Mouse (Mus musculus): Measurements from ENCODE around the gene Aaas.
"Not testable (repeated sequence)": the region's sequence is repeated elsewhere in the genome, so short reads cannot be mapped to it uniquely, and the experiment has no call there.

The Aaas gene

GRCm38 (mm10) chr15:102356501-102357325 is 6.1 kb upstream of the Aaas start:
- DNase-seq (ENCODE audit: extremely low read depth, low read depth, low spot score), result no peak

GRCm38 (mm10) chr15:102355871-102356441 is 5.4 kb upstream of the Aaas start:
- DNase-seq (ENCODE audit: extremely low read depth, low read depth, low spot score), result no peak

GRCm38 (mm10) chr15:102355134-102355870 is 4.7 kb upstream of the Aaas start:
- no peak for DNase-seq (ENCODE audit: extremely low read depth, low read depth, low spot score)

GRCm38 (mm10) chr15:102353986-102354385 is 3.4 kb upstream of the Aaas start:
- DNase-seq (ENCODE audit: extremely low read depth, low read depth, low spot score), result no peak

- DNase-seq (ENCODE audit: extremely low read depth, low read depth, low spot score), result no peak
Observed at GRCm38 (mm10) chr15:102352177-102352576, 1.6 kb upstream of the Aaas start.

GRCm38 (mm10) chr15:102350942-102351291 is 346 bp upstream of the Aaas start:
- DNase-seq (ENCODE audit: extremely low read depth, low read depth, low spot score), result no peak

GRCm38 (mm10) chr15:102346444-102346843 is 4.1 kb downstream of the Aaas start:
- no peak for DNase-seq (ENCODE audit: extremely low read depth, low read depth, low spot score)

- DNase-seq (ENCODE audit: extremely low read depth, low read depth, low spot score), result no peak
Observed at GRCm38 (mm10) chr15:102344490-102344889, 6.1 kb downstream of the Aaas start.

GRCm38 (mm10) chr15:102341580-102341979 is 9.0 kb downstream of the Aaas start:
- no peak for DNase-seq (ENCODE audit: extremely low read depth, low read depth, low spot score)

- DNase-seq (ENCODE audit: extremely low read depth, low read depth, low spot score), result no peak
Observed at GRCm38 (mm10) chr15:102339612-102340011, 11.0 kb downstream of the Aaas start.

GRCm38 (mm10) chr15:102336946-102337345 is 13.6 kb downstream of the Aaas start:
- DNase-seq (ENCODE audit: extremely low read depth, low read depth, low spot score), result no peak

- DNase-seq (ENCODE audit: extremely low read depth, low read depth, low spot score), result not testable (repeated sequence)
Observed at GRCm38 (mm10) chr15:102335925-102336324, 14.6 kb downstream of the Aaas start.

- DNase-seq (ENCODE audit: extremely low read depth, low read depth, low spot score), result no peak
Observed at GRCm38 (mm10) chr15:102335254-102335653, 15.3 kb downstream of the Aaas start.

- no peak for DNase-seq (ENCODE audit: extremely low read depth, low read depth, low spot score)
Observed at GRCm38 (mm10) chr15:102331610-102332015, 19.0 kb downstream of the Aaas start, which contains the start of gene Myg1. Myg1 (plus strand) TSS chr15:102331709.

GRCm38 (mm10) chr15:102326892-102327291 is 23.7 kb downstream of the Aaas start:
- no peak for DNase-seq (ENCODE audit: extremely low read depth, low read depth, low spot score)

GRCm38 (mm10) chr15:102326022-102326576 is 24.5 kb downstream of the Aaas start, which contains the start of gene Pfdn5:
Pfdn5 (plus strand) TSS chr15:102326116.
- DNase-seq (ENCODE audit: extremely low read depth, low read depth, low spot score), result no peak

GRCm38 (mm10) chr15:102324654-102325473 is 25.7 kb downstream of the Aaas start:
- no peak for DNase-seq (ENCODE audit: extremely low read depth, low read depth, low spot score)

GRCm38 (mm10) chr15:102316263-102316662 is 34.3 kb downstream of the Aaas start:
- no peak for DNase-seq (ENCODE audit: extremely low read depth, low read depth, low spot score)

GRCm38 (mm10) chr15:102315292-102315691 is 35.3 kb downstream of the Aaas start:
- DNase-seq (ENCODE audit: extremely low read depth, low read depth, low spot score), result no peak

GRCm38 (mm10) chr15:102311489-102311888 is 39.1 kb downstream of the Aaas start:
- no peak for DNase-seq (ENCODE audit: extremely low read depth, low read depth, low spot score)
